Mouse (Mus musculus): ENCODE data around the gene Prkar1b.

DNA sequence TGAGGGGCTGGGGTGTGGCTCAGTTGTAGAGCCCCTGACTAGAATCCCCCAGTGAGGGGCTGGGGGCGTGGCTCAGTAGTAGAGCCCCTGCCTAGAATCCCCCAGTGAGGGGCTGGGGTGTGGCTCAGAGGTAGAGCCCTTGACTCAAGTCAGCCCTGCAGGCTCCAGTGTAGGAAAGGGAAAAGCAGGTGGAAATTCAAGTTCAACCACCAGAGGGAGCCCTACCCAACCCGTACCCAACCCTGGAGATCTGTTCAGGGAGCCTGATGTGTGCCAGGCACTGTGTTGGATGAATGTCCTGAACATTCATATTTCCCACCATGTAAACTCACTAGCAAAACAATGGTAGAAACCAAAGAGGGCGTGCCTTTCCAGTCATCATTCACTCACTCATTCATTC is 74.7 kb downstream of the Prkar1b start:
- TF ChIP-seq GATA1 (IDR thresholded peaks at IDR 0.05; ENCODE audit: borderline replicate concordance, low read length): no peak
- TF ChIP-seq FLI1 (IDR thresholded peaks at IDR 0.05; ENCODE audit: low read length): no peak
